Mouse (Mus musculus) CD4-positive, CD25-positive, alpha-beta regulatory T cell, adult 9 weeks (primary cell): ENCODE results near the gene Gsk3b. TPM values are rescaled to one million over a fixed set of nuclear protein-coding genes. Genes with fewer than 3 reads are reported as not detected.

ENCODE experiments used
- polyA plus RNA-seq: library from polyadenylated mRNA; unstranded; fragments of 100-300 nt; shearing (Covaris generic); gene quantifications from one replicate; pipeline ENCODE4 v1.2.1, GENCODE M21; 2017

Gene Gsk3b
- 7.5 TPM for polyA plus RNA-seq

GRCm38 (mm10) chr16:38088629-38089446 lies at the start of gene Gsk3b:
Gene Gsk3b (plus strand): TSS chr16:38089001.

GRCm38 (mm10) chr16:38294685-38295348 lies 206.0 kb downstream of the Gsk3b start, which contains the start of gene Nr1i2:
Gene Nr1i2 (minus strand): TSS chr16:38294824.

Other genes starting within 250 kb of the Gsk3b start
- gene Gm36028, start 227.9 kb upstream of the Gsk3b start, polyA plus RNA-seq = not detected
- gene Lrrc58, start 220.6 kb upstream of the Gsk3b start, polyA plus RNA-seq = 10.3 TPM
- not detected for gene Gpr156, start 172.5 kb upstream of the Gsk3b start, polyA plus RNA-seq
- not detected for gene Nr1i2, start 205.8 kb downstream of the Gsk3b start, polyA plus RNA-seq